Mouse (Mus musculus): Measurements from ENCODE around the gene Rpusd1. TPM values are rescaled to one million over a fixed set of nuclear protein-coding genes. Genes with fewer than 3 reads are reported as not detected.

Gene Rpusd1
- total and polyA plus RNA-seq, 3 experiments: 5.6 to 13.8 (median 5.8) TPM

DNA sequence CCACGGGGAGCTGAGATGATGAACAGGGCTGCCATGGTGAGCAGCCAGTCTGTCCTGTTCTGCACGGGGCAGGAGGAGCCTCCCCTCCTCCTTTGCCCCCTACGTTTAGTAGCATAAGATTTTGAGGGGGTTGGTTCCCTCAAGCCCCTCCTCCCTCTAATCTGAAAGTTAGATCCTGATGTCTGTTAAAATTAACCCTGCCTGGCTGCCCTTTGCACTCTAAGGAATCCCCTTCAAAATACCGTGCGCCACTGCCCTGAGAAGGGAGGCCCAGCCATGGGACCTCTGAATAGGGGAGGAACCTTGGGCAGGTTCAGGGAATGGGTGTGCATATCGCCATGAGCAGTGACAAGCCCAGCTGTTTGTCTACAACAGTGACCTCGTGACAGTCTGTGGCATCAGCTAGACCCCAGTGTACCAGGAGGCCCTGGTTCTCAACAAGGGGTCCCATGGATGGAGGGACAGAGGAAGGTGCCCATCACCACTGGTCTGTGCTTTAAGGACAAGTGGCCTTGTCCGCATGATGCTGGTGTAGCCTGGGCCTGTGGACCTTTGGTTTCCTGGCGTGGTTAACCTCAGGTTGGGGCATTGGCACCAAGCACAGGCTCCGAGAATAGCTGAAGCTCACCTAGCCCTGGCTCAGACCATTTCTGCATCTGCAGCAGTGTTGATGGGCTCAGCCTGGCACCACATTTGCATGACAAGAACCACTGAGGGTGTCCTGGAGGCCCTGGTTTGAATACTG is 48.0 kb downstream of the Rpusd1 start:
- no peak overlapping the region for H3K4me3 ChIP-seq (replicated peaks in 1 of 3; ENCODE audit: low read depth in 2 of 3, low read length in 2 of 3, poor library complexity in 1 of 3)
- TF ChIP-seq CHD1 (IDR thresholded peaks at IDR 0.05; ENCODE audit: low read depth, low read length) (no peak), USF1 (IDR thresholded peaks at IDR 0.05; ENCODE audit: low read depth, low read length) (no peak), ELF1 (IDR thresholded peaks at IDR 0.05; ENCODE audit: low read depth, low read length) (no peak), CTCF (conservative IDR thresholded peaks at IDR 0.05 in 1 of 2, IDR thresholded peaks at IDR 0.05 in 1 of 2; ENCODE audit: low read depth in 2 of 2, low read length in 2 of 2) (no peak), ZNF384 (IDR thresholded peaks at IDR 0.05; ENCODE audit: low read depth, low read length) (no peak), TCF12 (IDR thresholded peaks at IDR 0.05; ENCODE audit: low read depth, low read length) (no peak), POLR2A (IDR thresholded peaks at IDR 0.05; ENCODE audit: low read depth, low read length) (no peak), JUN (IDR thresholded peaks at IDR 0.05; ENCODE audit: insufficient read depth, low read depth, low read length) (no peak), KAT2A (IDR thresholded peaks at IDR 0.05; ENCODE audit: insufficient replicate concordance, low read length) (no peak), CHD2 (IDR thresholded peaks at IDR 0.05; ENCODE audit: low read length) (no peak), ETS1 (conservative IDR thresholded peaks at IDR 0.05; ENCODE audit: low read depth, low read length) (no peak), MEF2A (IDR thresholded peaks at IDR 0.05; ENCODE audit: borderline replicate concordance, low read depth, low read length) (no peak), ZKSCAN1 (IDR thresholded peaks at IDR 0.05; ENCODE audit: borderline replicate concordance, low read depth, low read length) (no peak)
- no peak overlapping the region for H3K9ac ChIP-seq (ENCODE audit: insufficient read depth, low read depth)
- 0 out of 2 replicates have a peak, but pooled peaks cover 3% of the 10 kb centered on the region for H3K79me2 ChIP-seq (replicated peaks; ENCODE audit: control insufficient read depth, extremely low read depth, insufficient read depth, poor library complexity, severe bottlenecking)
- peaks cover 6 to 18% of the 10 kb centered on the region in 2 experiments; a peak in 3 of 4 replicates for H3K4me1 ChIP-seq (ENCODE audit: control insufficient read depth in 1 of 2, insufficient read depth in 2 of 2)
- in situ Hi-C loops (cut with MboI; ENCODE audit: low pct_ligation_motif_present, low pct_unique_long_range_greater_than_20kb, low sequenced_read_pairs): no loop called here
- DNase-seq (ENCODE audit: extremely low read depth): no peak
- H3K27ac ChIP-seq (ENCODE audit: insufficient read depth, low read depth): no peak overlapping the region
- dilution Hi-C loops (cut with MboI; ENCODE audit: extremely low pct_ligation_motif_present, extremely low pct_unique_long_range_greater_than_20kb, low sequenced_read_pairs): no loop called here
- no peak overlapping the region for H3K4me2 ChIP-seq (ENCODE audit: insufficient read depth, low read depth, poor library complexity, severe bottlenecking)
- H3K9me3 ChIP-seq (replicated peaks; ENCODE audit: low read length): no peaks in the 10 kb centered on the region
- H3K27me3 ChIP-seq (replicated peaks): peaks cover 20% of the 10 kb centered on the region
- peaks cover 34 to 49% of the 10 kb centered on the region in 2 experiments for H3K36me3 ChIP-seq (replicated peaks in 1 of 2; ENCODE audit: control insufficient read depth in 1 of 2, insufficient read depth in 1 of 2, low read length in 1 of 2)

DNA sequence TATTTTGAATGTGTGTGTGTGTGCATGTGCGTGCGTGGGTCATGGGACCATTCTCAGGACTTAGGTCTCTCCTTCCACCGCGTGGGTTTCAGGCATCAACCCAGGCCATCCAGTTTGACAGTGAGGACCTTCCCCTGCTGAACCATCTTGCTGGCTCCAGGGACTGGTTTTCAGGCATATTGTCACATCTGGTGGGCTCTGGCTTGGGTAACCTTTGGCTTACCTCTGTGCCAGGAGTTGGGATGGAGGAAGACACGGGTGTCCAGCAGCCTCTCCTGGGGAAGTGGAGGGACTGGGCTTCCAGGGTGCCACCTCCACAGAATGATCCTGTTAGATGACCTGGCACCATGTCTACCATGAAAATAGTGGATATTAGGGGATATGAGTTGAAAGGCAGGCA is 50.5 kb downstream of the Rpusd1 start:
- H3K4me2 ChIP-seq (ENCODE audit: insufficient read depth, low read depth, poor library complexity, severe bottlenecking): no peak overlapping the region
- in situ Hi-C loops (cut with MboI; ENCODE audit: low pct_ligation_motif_present, low pct_unique_long_range_greater_than_20kb, low sequenced_read_pairs) (no loop called here), dilution Hi-C loops (cut with MboI; ENCODE audit: extremely low pct_ligation_motif_present, extremely low pct_unique_long_range_greater_than_20kb, low sequenced_read_pairs) (no loop called here)
- 0 out of 2 replicates have a peak, but pooled peaks cover 3% of the 10 kb centered on the region for H3K79me2 ChIP-seq (replicated peaks; ENCODE audit: control insufficient read depth, extremely low read depth, insufficient read depth, poor library complexity, severe bottlenecking)
- peaks cover 6 to 18% of the 10 kb centered on the region in 2 experiments; a peak in 3 of 4 replicates for H3K4me1 ChIP-seq (ENCODE audit: control insufficient read depth in 1 of 2, insufficient read depth in 2 of 2)
- no peak for DNase-seq (ENCODE audit: extremely low read depth)
- H3K9ac ChIP-seq (ENCODE audit: insufficient read depth, low read depth): no peak overlapping the region
- peaks cover 58 to 74% of the 10 kb centered on the region in 2 experiments for H3K36me3 ChIP-seq (replicated peaks in 1 of 2; ENCODE audit: control insufficient read depth in 1 of 2, insufficient read depth in 1 of 2, low read length in 1 of 2)
- H3K9me3 ChIP-seq (replicated peaks; ENCODE audit: low read length): no peaks in the 10 kb centered on the region
- no peak overlapping the region for H3K27ac ChIP-seq (ENCODE audit: insufficient read depth, low read depth)
- TF ChIP-seq NELFE (IDR thresholded peaks at IDR 0.05; ENCODE audit: low read depth, low read length): no peak
- no peak for TF ChIP-seq RCOR1 (conservative IDR thresholded peaks at IDR 0.05; ENCODE audit: low read depth, low read length)
- no peak for TF ChIP-seq KAT2A (IDR thresholded peaks at IDR 0.05; ENCODE audit: insufficient replicate concordance, low read length)
- TF ChIP-seq SIN3A (IDR thresholded peaks at IDR 0.05; ENCODE audit: low read length): no peak
- H3K27me3 ChIP-seq (replicated peaks): peaks cover 2% of the 10 kb centered on the region
- no peak overlapping the region for H3K4me3 ChIP-seq (replicated peaks in 1 of 3; ENCODE audit: low read depth in 2 of 3, low read length in 2 of 3, poor library complexity in 1 of 3)

Other genes starting within 250 kb of the Rpusd1 start
Only the 20 nearest of the 28 such genes appear.
- gene Gng13, start 10.5 kb upstream of the Rpusd1 start, total RNA-seq (2012; rRNA removed): 2.9 and 3.4 TPM in 2 replicates
- gene Gng13, start 10.5 kb upstream of the Rpusd1 start, total RNA-seq (2014; rRNA removed): not detected in 2 replicates
- 1.3 and 1.9 TPM in 2 replicates for gene Gng13, start 10.5 kb upstream of the Rpusd1 start, polyA plus RNA-seq (2012; ENCODE audit: insufficient read length, low read depth)
- 24.8 and 34.5 TPM in 2 replicates for gene Chtf18, start 251 bp upstream of the Rpusd1 start, total RNA-seq (2012; rRNA removed)
- gene Chtf18, start 251 bp upstream of the Rpusd1 start, total RNA-seq (2014; rRNA removed): 11.9 and 14.5 TPM in 2 replicates
- gene Chtf18, start 251 bp upstream of the Rpusd1 start, polyA plus RNA-seq (2012; ENCODE audit: insufficient read length, low read depth): 38.2 and 49.9 TPM in 2 replicates
- gene Mslnl, start 8.4 kb downstream of the Rpusd1 start, total RNA-seq (2012; rRNA removed): not detected in 2 replicates
- not detected in 2 replicates for gene Mslnl, start 8.4 kb downstream of the Rpusd1 start, total RNA-seq (2014; rRNA removed)
- gene Mslnl, start 8.4 kb downstream of the Rpusd1 start, polyA plus RNA-seq (2012; ENCODE audit: insufficient read length, low read depth): not detected in 2 replicates
- gene Msln, start 26.7 kb downstream of the Rpusd1 start, total RNA-seq (2012; rRNA removed): not detected in 2 replicates
- gene Msln, start 26.7 kb downstream of the Rpusd1 start, total RNA-seq (2014; rRNA removed): not detected in 2 replicates
- not detected in 2 replicates for gene Msln, start 26.7 kb downstream of the Rpusd1 start, polyA plus RNA-seq (2012; ENCODE audit: insufficient read length, low read depth)
- gene Narfl, start 46.1 kb downstream of the Rpusd1 start, total RNA-seq (2012; rRNA removed): 22.0 and 23.4 TPM in 2 replicates
- gene Narfl, start 46.1 kb downstream of the Rpusd1 start, total RNA-seq (2014; rRNA removed): 16.5 and 17.0 TPM in 2 replicates
- gene Narfl, start 46.1 kb downstream of the Rpusd1 start, polyA plus RNA-seq (2012; ENCODE audit: insufficient read length, low read depth): 12.1 and 13.3 TPM in 2 replicates
- 14.5 and 16.0 TPM in 2 replicates for gene Haghl, start 58.0 kb downstream of the Rpusd1 start, total RNA-seq (2012; rRNA removed)
- 7.3 and 7.4 TPM in 2 replicates for gene Haghl, start 58.0 kb downstream of the Rpusd1 start, total RNA-seq (2014; rRNA removed)
- gene Haghl, start 58.0 kb downstream of the Rpusd1 start, polyA plus RNA-seq (2012; ENCODE audit: insufficient read length, low read depth): 7.4 and 7.8 TPM in 2 replicates
- gene Ccdc78, start 58.9 kb downstream of the Rpusd1 start, total RNA-seq (2012; rRNA removed): 0.13 and 0.25 TPM in 2 replicates
- gene Ccdc78, start 58.9 kb downstream of the Rpusd1 start, total RNA-seq (2014; rRNA removed): 0.13 TPM in 1 of 2 replicates, not detected in the other
- 0.40 and 0.49 TPM in 2 replicates for gene Ccdc78, start 58.9 kb downstream of the Rpusd1 start, polyA plus RNA-seq (2012; ENCODE audit: insufficient read length, low read depth)
- 55.0 and 68.3 TPM in 2 replicates for gene Fam173a, start 65.2 kb downstream of the Rpusd1 start, total RNA-seq (2012; rRNA removed)
- gene Fam173a, start 65.2 kb downstream of the Rpusd1 start, total RNA-seq (2014; rRNA removed): 21.9 and 25.5 TPM in 2 replicates
- 25.5 and 27.8 TPM in 2 replicates for gene Fam173a, start 65.2 kb downstream of the Rpusd1 start, polyA plus RNA-seq (2012; ENCODE audit: insufficient read length, low read depth)
- not detected in 2 replicates for gene AC134908.4, start 68.0 kb downstream of the Rpusd1 start, total RNA-seq (2012; rRNA removed)
- gene AC134908.4, start 68.0 kb downstream of the Rpusd1 start, total RNA-seq (2014; rRNA removed): not detected in 2 replicates
- not detected in 2 replicates for gene AC134908.4, start 68.0 kb downstream of the Rpusd1 start, polyA plus RNA-seq (2012; ENCODE audit: insufficient read length, low read depth)
- 49.8 and 50.1 TPM in 2 replicates for gene Metrn, start 69.5 kb downstream of the Rpusd1 start, total RNA-seq (2012; rRNA removed)
- gene Metrn, start 69.5 kb downstream of the Rpusd1 start, total RNA-seq (2014; rRNA removed): 18.1 and 23.7 TPM in 2 replicates
- 16.9 and 17.7 TPM in 2 replicates for gene Metrn, start 69.5 kb downstream of the Rpusd1 start, polyA plus RNA-seq (2012; ENCODE audit: insufficient read length, low read depth)
- not detected in 2 replicates for gene Fbxl16, start 81.4 kb downstream of the Rpusd1 start, total RNA-seq (2012; rRNA removed)
- gene Fbxl16, start 81.4 kb downstream of the Rpusd1 start, total RNA-seq (2014; rRNA removed): not detected in 2 replicates
- not detected in 2 replicates for gene Fbxl16, start 81.4 kb downstream of the Rpusd1 start, polyA plus RNA-seq (2012; ENCODE audit: insufficient read length, low read depth)
- gene Wdr24, start 96.0 kb downstream of the Rpusd1 start, total RNA-seq (2012; rRNA removed): 27.2 and 28.6 TPM in 2 replicates
- gene Wdr24, start 96.0 kb downstream of the Rpusd1 start, total RNA-seq (2014; rRNA removed): 17.3 and 20.9 TPM in 2 replicates
- gene Wdr24, start 96.0 kb downstream of the Rpusd1 start, polyA plus RNA-seq (2012; ENCODE audit: insufficient read length, low read depth): 16.9 and 20.4 TPM in 2 replicates
- 7.7 and 9.3 TPM in 2 replicates for gene Jmjd8, start 101.2 kb downstream of the Rpusd1 start, total RNA-seq (2012; rRNA removed)
- 4.8 and 6.1 TPM in 2 replicates for gene Jmjd8, start 101.2 kb downstream of the Rpusd1 start, total RNA-seq (2014; rRNA removed)
- 8.3 and 8.5 TPM in 2 replicates for gene Jmjd8, start 101.2 kb downstream of the Rpusd1 start, polyA plus RNA-seq (2012; ENCODE audit: insufficient read length, low read depth)
- 98.3 and 107 TPM in 2 replicates for gene Stub1, start 105.7 kb downstream of the Rpusd1 start, total RNA-seq (2012; rRNA removed)
- 60.4 and 62.9 TPM in 2 replicates for gene Stub1, start 105.7 kb downstream of the Rpusd1 start, total RNA-seq (2014; rRNA removed)
- gene Stub1, start 105.7 kb downstream of the Rpusd1 start, polyA plus RNA-seq (2012; ENCODE audit: insufficient read length, low read depth): 84.8 and 87.1 TPM in 2 replicates
- gene Rhbdl1, start 109.6 kb downstream of the Rpusd1 start, total RNA-seq (2012; rRNA removed): 1.9 and 2.4 TPM in 2 replicates
- not detected in 2 replicates for gene Rhbdl1, start 109.6 kb downstream of the Rpusd1 start, total RNA-seq (2014; rRNA removed)
- gene Rhbdl1, start 109.6 kb downstream of the Rpusd1 start, polyA plus RNA-seq (2012; ENCODE audit: insufficient read length, low read depth): 2.8 and 4.6 TPM in 2 replicates
- gene Gm20683, start 114.1 kb downstream of the Rpusd1 start, total RNA-seq (2012; rRNA removed): 3.1 and 3.8 TPM in 2 replicates
- gene Gm20683, start 114.1 kb downstream of the Rpusd1 start, total RNA-seq (2014; rRNA removed): 0.96 and 1.3 TPM in 2 replicates
- gene Gm20683, start 114.1 kb downstream of the Rpusd1 start, polyA plus RNA-seq (2012; ENCODE audit: insufficient read length, low read depth): 1.4 and 4.8 TPM in 2 replicates
- 16.2 and 26.1 TPM in 2 replicates for gene Rhot2, start 117.2 kb downstream of the Rpusd1 start, total RNA-seq (2012; rRNA removed)
- gene Rhot2, start 117.2 kb downstream of the Rpusd1 start, total RNA-seq (2014; rRNA removed): 17.3 and 19.5 TPM in 2 replicates
- 33.8 and 51.5 TPM in 2 replicates for gene Rhot2, start 117.2 kb downstream of the Rpusd1 start, polyA plus RNA-seq (2012; ENCODE audit: insufficient read length, low read depth)
- 31.9 and 38.0 TPM in 2 replicates for gene Wdr90, start 133.8 kb downstream of the Rpusd1 start, total RNA-seq (2012; rRNA removed)
- gene Wdr90, start 133.8 kb downstream of the Rpusd1 start, total RNA-seq (2014; rRNA removed): 16.0 and 17.5 TPM in 2 replicates
- gene Wdr90, start 133.8 kb downstream of the Rpusd1 start, polyA plus RNA-seq (2012; ENCODE audit: insufficient read length, low read depth): 19.9 and 23.8 TPM in 2 replicates
- 16.1 and 16.5 TPM in 2 replicates for gene Mcrip2, start 141.1 kb downstream of the Rpusd1 start, total RNA-seq (2012; rRNA removed)
- gene Mcrip2, start 141.1 kb downstream of the Rpusd1 start, total RNA-seq (2014; rRNA removed): 0.82 and 1.4 TPM in 2 replicates
- 1.7 and 2.2 TPM in 2 replicates for gene Mcrip2, start 141.1 kb downstream of the Rpusd1 start, polyA plus RNA-seq (2012; ENCODE audit: insufficient read length, low read depth)
- 43.6 and 52.5 TPM in 2 replicates for gene Mettl26, start 147.4 kb downstream of the Rpusd1 start, total RNA-seq (2012; rRNA removed)
- gene Mettl26, start 147.4 kb downstream of the Rpusd1 start, total RNA-seq (2014; rRNA removed): 31.9 and 33.0 TPM in 2 replicates
- 29.8 and 32.0 TPM in 2 replicates for gene Mettl26, start 147.4 kb downstream of the Rpusd1 start, polyA plus RNA-seq (2012; ENCODE audit: insufficient read length, low read depth)

Measured in CH12.LX (cell line).